Mouse (Mus musculus) midbrain, embryonic 15.5 days (tissue): ENCODE measurements at regions not wholly inside any gene's neighbourhood (a gene's known extent, or its start where the extent isn't known, plus 50 kb on each side); places are given as distances from the start of the nearest gene placed in this dataset.

Experiments used
- ATAC-seq: fragments of 200-750 bp; cut with Nextera tagmentation; replicated peaks from 2 replicates; pipeline ENCODE4 v1.8.0; 2017; ENCODE audit warnings: moderate TSS enrichment
- H3K27ac ChIP-seq: fragments of 300-500 bp; sonication (generic); 2 replicates; pipeline ENCODE4 v1.5.1; 2015; ENCODE audit warnings: mild to moderate bottlenecking, inconsistent platforms
- H3K27me3 ChIP-seq: fragments of 300-500 bp; sonication (generic); replicated peaks from 2 replicates; pipeline ENCODE4 v1.6.1; 2015; ENCODE audit warnings: inconsistent platforms
- H3K36me3 ChIP-seq: fragments of 300-500 bp; sonication (generic); replicated peaks from 2 replicates; pipeline ENCODE4 v1.6.1; 2015; ENCODE audit warnings: inconsistent platforms
- H3K4me1 ChIP-seq: fragments of 300-500 bp; sonication (generic); 2 replicates; pipeline ENCODE4 v1.6.1; 2015; ENCODE audit warnings: inconsistent platforms
- H3K4me2 ChIP-seq: fragments of 300-500 bp; sonication (generic); 2 replicates; pipeline ENCODE4 v1.6.1; 2015; ENCODE audit warnings: inconsistent platforms, mild to moderate bottlenecking, moderate library complexity
- H3K4me3 ChIP-seq: fragments of 300-500 bp; sonication (generic); 2 replicates; pipeline ENCODE4 v1.5.1; 2015; ENCODE audit warnings: mild to moderate bottlenecking, inconsistent platforms
- H3K9ac ChIP-seq: fragments of 300-500 bp; sonication (generic); 2 replicates; pipeline ENCODE4 v1.6.1; 2015; ENCODE audit warnings: mild to moderate bottlenecking, inconsistent platforms
- H3K9me3 ChIP-seq: fragments of 300-500 bp; sonication (generic); 2 replicates; pipeline ENCODE4 v1.6.1; 2016; ENCODE audit warnings: inconsistent platforms
- WGBS: fragments of 180-500 bp; shearing (Covaris S2); methylation state at CpG from one replicate; pipeline ENCODE4 v1.1.7; 2015; ENCODE audit warnings: mixed read lengths; 5-methylcytosine and 5-hydroxymethylcytosine counted together

DNA sequence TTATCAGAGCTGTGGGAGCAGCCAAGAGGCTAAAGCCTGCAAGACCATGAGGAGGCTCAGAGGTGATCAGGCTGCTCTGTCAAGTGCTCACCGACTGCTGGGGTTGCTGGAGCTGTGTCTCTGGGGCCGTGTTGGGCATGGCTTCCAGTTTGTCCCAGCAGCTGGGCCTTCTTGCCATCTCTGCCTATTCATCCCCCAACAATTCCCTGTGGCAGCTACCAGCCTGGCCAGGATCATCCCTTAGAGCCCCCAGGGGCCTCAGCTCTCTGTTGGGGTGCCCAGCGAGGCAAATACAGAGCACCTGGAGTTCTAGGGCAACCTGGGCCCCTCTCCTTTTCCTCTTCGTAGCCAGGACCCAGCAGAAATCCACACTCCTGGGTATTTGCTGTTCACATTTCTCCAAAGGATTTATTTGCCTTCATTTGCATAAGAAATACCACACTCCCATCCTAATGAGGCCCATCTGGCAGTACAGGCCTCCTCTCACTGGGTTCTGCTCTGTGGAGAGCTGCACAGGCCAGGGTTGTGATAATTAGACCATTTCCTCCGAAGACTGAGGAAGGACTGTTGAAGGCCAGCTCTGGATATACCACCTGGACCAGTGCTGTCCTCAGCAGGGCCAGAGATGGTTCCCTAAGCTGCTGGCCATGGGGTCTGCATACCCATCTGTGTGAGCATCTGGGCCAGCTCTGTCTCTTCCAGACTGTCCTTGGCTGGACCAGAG lies 61.6 kb upstream of the Rufy1 start:
- H3K4me2 ChIP-seq = no peak overlapping the region
- ATAC-seq = peak; percentile 80
- no peaks in the 10 kb centered on the region for H3K36me3 ChIP-seq
- no peak overlapping the region for H3K4me3 ChIP-seq
- WGBS = 21% methylated on average over 5 of the region's 5 CpGs
- H3K27me3 ChIP-seq = no peaks in the 10 kb centered on the region
- peaks cover 5% of the 10 kb centered on the region for H3K4me1 ChIP-seq
- H3K9me3 ChIP-seq = no peaks in the 10 kb centered on the region
- peak overlapping the region; percentile 55 for H3K27ac ChIP-seq
- H3K9ac ChIP-seq = no peak overlapping the region

DNA sequence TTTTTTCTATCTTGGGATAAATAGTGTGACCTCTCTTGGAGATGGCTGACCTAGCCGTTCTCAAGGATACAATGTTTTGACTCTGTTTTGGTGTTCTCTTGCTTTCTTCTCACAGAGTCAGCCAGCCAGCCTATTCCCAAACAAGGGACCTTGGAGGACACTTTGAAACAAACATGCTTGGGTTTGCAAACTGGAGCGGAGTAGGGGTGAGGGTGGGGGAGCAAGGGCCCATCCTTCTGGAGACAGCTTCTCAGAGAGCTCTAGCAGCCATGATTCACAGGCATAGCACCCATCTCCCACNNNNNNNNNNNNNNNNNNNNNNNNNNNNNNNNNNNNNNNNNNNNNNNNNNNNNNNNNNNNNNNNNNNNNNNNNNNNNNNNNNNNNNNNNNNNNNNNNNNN lies 52.9 kb upstream of the Rufy1 start:
- no peak overlapping the region for H3K4me3 ChIP-seq
- ATAC-seq = no peak

GRCm38 (mm10) chr11:50483116-50483515 lies 52.2 kb upstream of the Rufy1 start:
- Histone ChIP-seq H3K4me2 (no peak overlapping the region), H3K9ac (no peak overlapping the region), H3K27ac (no peak overlapping the region), H3K36me3 (no peaks in the 10 kb centered on the region), H3K9me3 (no peaks in the 10 kb centered on the region), H3K4me1 (0 out of 2 replicates have a peak, but pooled peaks cover 4% of the 10 kb centered on the region), H3K4me3 (no peak overlapping the region), H3K27me3 (no peaks in the 10 kb centered on the region)
- 93% methylated on average over 6 of the region's 6 CpGs for WGBS
- ATAC-seq = no peak

More for the DNA sequence above, 52.9 kb upstream of the Rufy1 start:
- H3K9me3 ChIP-seq = no peaks in the 10 kb centered on the region
- no peak overlapping the region for H3K27ac ChIP-seq
- H3K4me2 ChIP-seq = no peak overlapping the region
- H3K36me3 ChIP-seq = no peaks in the 10 kb centered on the region
- no peak overlapping the region for H3K9ac ChIP-seq
- H3K4me1 ChIP-seq = 0 out of 2 replicates have a peak, but pooled peaks cover 4% of the 10 kb centered on the region
- WGBS = 94% methylated on average over 2 of the region's 2 CpGs
- no peaks in the 10 kb centered on the region for H3K27me3 ChIP-seq

GRCm38 (mm10) chr11:50482607-50483006 lies 51.7 kb upstream of the Rufy1 start:
- ATAC-seq = no peak

More at GRCm38 (mm10) chr11:50482607-50483006, 51.7 kb upstream of the Rufy1 start:
- no peak overlapping the region for H3K4me2 ChIP-seq
- no peak overlapping the region for H3K9ac ChIP-seq
- no peak overlapping the region for H3K27ac ChIP-seq
- 44% methylated on average over 3 of the region's 3 CpGs for WGBS
- no peaks in the 10 kb centered on the region for H3K27me3 ChIP-seq
- peaks cover 5% of the 10 kb centered on the region; the same call in 1 of the 2 replicates for H3K4me1 ChIP-seq
- no peaks in the 10 kb centered on the region for H3K36me3 ChIP-seq
- H3K4me3 ChIP-seq = no peak overlapping the region
- no peaks in the 10 kb centered on the region for H3K9me3 ChIP-seq
